9 mouse cellular contexts compared by ENCODE assay signal in genomic region chr9:47439506-47439905, GRCm38 (mm10).
DNase-seq lines count a peak whose midpoint lies in the region; ATAC-seq and TF ChIP-seq lines count a peak whose summit lies in the region.
"Had no signal": no experiment of that assay in that cellular context is flagged by ENCODE, and none has a peak within 500 bp of the region (broad histone marks: within the 10 kb centered on the region; RNA-seq: fewer than 3 reads in every experiment).

No protein-coding gene starts in this region.

- intact Hi-C loops in heart, postnatal 10 days (cut with DNase I): no loop called here

- H3K9ac ChIP-seq in heart, embryonic 13.5 days: no peak overlapping the region
- peak overlapping the region; percentile 33; the same call in 1 of the 2 replicates for H3K9ac ChIP-seq in forebrain, embryonic 14.5 days (ENCODE audit: low read length)
- H3K9ac ChIP-seq in liver, embryonic 14.5 days (replicated peaks): no peak overlapping the region

- no peak for TF ChIP-seq EP300 in liver, embryonic 14.5 days (IDR thresholded peaks at IDR 0.05; ENCODE audit: low read depth)

- no peak overlapping the region for H3K27ac ChIP-seq in heart, embryonic 13.5 days (replicated peaks)
- no peak overlapping the region for H3K27ac ChIP-seq in forebrain, embryonic 14.5 days (ENCODE audit: low read depth, low read length)
- H3K27ac ChIP-seq in liver, embryonic 14.5 days: no peak overlapping the region

- DNase-seq in heart, postnatal 10 days: no peak
- peak; percentile 76 for DNase-seq in MN1 (ENCODE audit: low spot score)
- no peak for DNase-seq in forebrain, embryonic 14.5 days (ENCODE audit: low spot score)
- no peak for DNase-seq in liver, embryonic 14.5 days (ENCODE audit: low read depth in 3 of 3, low spot score in 3 of 3)
- no peak for DNase-seq in right cerebral cortex, adult 2 months (ENCODE audit: low spot score in 2 of 2)
- DNase-seq in left cerebral cortex, adult 18-20 months (ENCODE audit: low spot score in 2 of 2): no peak
- DNase-seq in adrenal gland, adult (ENCODE audit: inconsistent age in 2 of 2, low spot score in 1 of 2): no peak
- DNase-seq: right cerebral cortex, postnatal 4 days had no signal

- peak overlapping the region; percentile 62 for H3K4me2 ChIP-seq in heart, embryonic 13.5 days
- peak overlapping the region; percentile 45 for H3K4me2 ChIP-seq in forebrain, embryonic 14.5 days (ENCODE audit: low read length)
- peak overlapping the region; percentile 20; the same call in 1 of the 2 replicates for H3K4me2 ChIP-seq in liver, embryonic 14.5 days (ENCODE audit: low read depth)

- H3K4me3 ChIP-seq in heart, embryonic 13.5 days: peak overlapping the region; percentile 29
- H3K4me3 ChIP-seq in forebrain, embryonic 14.5 days (ENCODE audit: low read depth, low read length): no peak overlapping the region; the same call in 1 of the 2 replicates
- no peak overlapping the region for H3K4me3 ChIP-seq in liver, embryonic 14.5 days (ENCODE audit: insufficient read depth in 1 of 2, low read depth in 2 of 2, low read length in 2 of 2)

- no peaks in the 10 kb centered on the region for H3K9me3 ChIP-seq in heart, embryonic 13.5 days
- H3K9me3 ChIP-seq in forebrain, embryonic 14.5 days (replicated peaks; ENCODE audit: control insufficient read depth, low read length): no peaks in the 10 kb centered on the region
- H3K9me3 ChIP-seq in liver, embryonic 14.5 days (ENCODE audit: control insufficient read depth, low read length): no peaks in the 10 kb centered on the region

- ATAC-seq in heart, embryonic 13.5 days (ENCODE audit: extremely low read depth, insufficient number of reproducible peaks, low FRiP score, low TSS enrichment): no peak
- no peak for ATAC-seq in forebrain, embryonic 14.5 days
- no peak for ATAC-seq in liver, embryonic 14.5 days (ENCODE audit: insufficient read depth)

- H3K27me3 ChIP-seq in heart, embryonic 13.5 days (replicated peaks): peaks cover 92% of the 10 kb centered on the region
- H3K27me3 ChIP-seq in forebrain, embryonic 14.5 days (replicated peaks; ENCODE audit: control insufficient read depth, insufficient read depth, low read length): no peaks in the 10 kb centered on the region
- no peaks in the 10 kb centered on the region; the same call in 1 of the 2 replicates for H3K27me3 ChIP-seq in liver, embryonic 14.5 days (ENCODE audit: control insufficient read depth, insufficient read depth, low read length)

- TF ChIP-seq CTCF in liver, embryonic 14.5 days (IDR thresholded peaks at IDR 0.05; ENCODE audit: low read depth): no peak

- 21% methylated on average over 11 of the region's 11 CpGs for WGBS in heart, embryonic 13.5 days
- WGBS in forebrain, embryonic 14.5 days: 20% methylated on average over 11 of the region's 11 CpGs
- WGBS in liver, embryonic 14.5 days (ENCODE audit: insufficient replicate concordance): 30% methylated on average over 11 of the region's 11 CpGs

- H3K36me3 ChIP-seq in heart, embryonic 13.5 days: no peaks in the 10 kb centered on the region
- no peaks in the 10 kb centered on the region for H3K36me3 ChIP-seq in forebrain, embryonic 14.5 days (ENCODE audit: control insufficient read depth, insufficient read depth, low read length)
- no peaks in the 10 kb centered on the region for H3K36me3 ChIP-seq in liver, embryonic 14.5 days (replicated peaks; ENCODE audit: control insufficient read depth, insufficient read depth, low read depth)

- peaks cover 15% of the 10 kb centered on the region for H3K4me1 ChIP-seq in heart, embryonic 13.5 days
- peaks cover 7% of the 10 kb centered on the region; the same call in 1 of the 2 replicates for H3K4me1 ChIP-seq in forebrain, embryonic 14.5 days (ENCODE audit: control insufficient read depth, insufficient read depth, low read length)
- 0 out of 4 replicates have a peak, but pooled peaks cover 0 to 2% of the 10 kb centered on the region in 2 experiments for H3K4me1 ChIP-seq in liver, embryonic 14.5 days (replicated peaks; ENCODE audit: control insufficient read depth in 2 of 2, insufficient read depth in 2 of 2, low read length in 1 of 2)
